Mouse (Mus musculus): ENCODE results near the gene Olfr802.

The Olfr802 gene

DNA sequence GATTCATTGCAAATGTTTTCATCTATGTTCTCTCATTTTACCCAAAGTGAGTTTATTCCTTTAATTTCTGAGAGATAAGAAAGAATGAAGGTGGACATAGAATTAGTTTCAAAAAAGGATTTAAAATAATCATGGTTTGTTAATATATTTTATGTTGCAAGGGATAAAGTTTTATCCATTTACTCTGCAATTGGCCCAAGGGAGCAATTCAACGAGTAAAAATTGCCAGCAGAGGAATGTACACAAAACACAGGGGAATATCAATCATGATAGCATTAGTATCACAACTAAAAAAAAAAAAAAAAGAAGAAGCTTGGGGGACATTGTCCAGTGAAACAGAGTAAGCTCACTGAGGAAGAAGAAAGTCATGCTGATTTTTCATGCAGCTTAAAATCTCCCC is at the start of gene Olfr802:
Gene Olfr802, minus strand, starts transcription at position 101 of the 400 bp plus-strand sequence.
- DNase-seq: no peak

DNA sequence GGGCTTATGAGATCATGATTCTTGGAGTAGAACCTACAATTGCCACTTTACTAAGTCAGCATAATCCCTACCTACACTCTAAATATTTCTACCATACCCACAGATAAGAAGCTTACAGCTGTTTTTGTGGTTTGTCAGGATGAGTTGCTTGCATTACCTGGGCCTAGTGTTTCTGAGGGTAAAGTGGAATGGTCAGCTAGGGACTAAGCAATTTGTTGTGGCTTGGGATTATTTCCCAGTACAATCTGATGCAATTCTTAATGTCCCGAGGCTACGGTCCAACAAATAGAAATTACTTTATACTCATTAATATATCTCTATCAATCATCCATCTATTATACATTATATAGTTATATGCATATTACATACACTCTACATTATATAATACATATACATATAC is 41.3 kb upstream of the Olfr802 start, which contains the start of gene Olfr805:
Gene Olfr805, minus strand, starts transcription at position 101 of the 400 bp plus-strand sequence.
- no peak for DNase-seq

DNA sequence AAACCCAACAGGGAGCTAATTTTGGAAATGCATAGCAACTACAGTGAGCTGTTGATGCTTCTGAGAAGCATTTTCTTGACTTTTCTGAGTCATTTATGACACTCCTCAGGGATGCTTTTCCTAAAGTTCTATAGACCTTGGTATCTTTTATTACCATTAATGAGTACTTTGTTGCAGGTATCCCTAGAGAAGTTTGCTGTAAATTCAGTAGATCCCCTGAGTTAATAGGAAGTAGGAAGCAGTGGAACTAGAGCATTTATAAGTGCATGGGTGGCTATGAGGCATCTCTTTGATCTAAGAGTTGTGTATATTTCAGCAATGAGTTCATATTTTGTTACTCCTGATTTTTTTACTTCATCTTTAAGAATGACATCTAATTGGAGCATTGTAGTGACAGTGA is 14.9 kb upstream of the Olfr802 start, which contains the start of gene Olfr804:
Gene Olfr804, plus strand, starts transcription at position 301 of the 400 bp plus-strand sequence.
- no peak for DNase-seq

DNA sequence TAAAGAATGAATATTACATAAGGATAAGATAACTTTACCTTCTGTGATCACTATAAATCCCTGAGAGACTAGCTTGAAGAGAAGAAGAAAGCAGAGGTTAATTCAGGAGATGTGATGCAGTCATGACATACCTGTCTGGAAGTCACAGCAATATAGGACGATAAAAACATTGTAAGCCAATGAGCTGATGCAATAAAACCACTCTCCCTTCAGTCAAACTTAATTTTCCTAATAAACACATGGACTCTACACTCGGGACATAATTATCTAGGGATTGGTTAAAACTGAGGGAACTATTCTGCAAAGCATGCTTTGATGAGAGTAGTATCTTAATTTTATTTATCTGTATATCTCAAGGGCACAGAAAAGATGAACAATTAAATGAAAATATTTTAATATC is 6.2 kb upstream of the Olfr802 start, which contains the start of gene Olfr803:
Gene Olfr803, minus strand, starts transcription at position 101 of the 400 bp plus-strand sequence.
- DNase-seq: no peak

DNA sequence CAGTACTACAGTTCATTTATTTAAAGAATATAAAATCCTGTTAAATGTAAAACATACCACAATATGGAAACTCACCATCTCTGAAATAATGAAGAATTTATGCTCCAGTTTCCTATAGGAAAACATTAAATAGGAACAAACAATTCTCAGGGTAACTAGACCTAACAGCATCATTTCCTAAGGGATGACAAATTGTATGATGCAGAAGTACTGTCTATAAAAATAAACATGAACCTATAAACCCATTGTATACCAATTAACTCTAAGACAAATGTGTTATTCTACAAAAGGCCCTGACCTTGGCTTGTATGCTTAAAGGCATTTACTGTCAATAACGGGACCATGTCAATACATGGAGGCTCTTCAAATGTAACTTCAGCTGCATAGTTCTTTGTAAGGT is 14.2 kb downstream of the Olfr802 start, which contains the start of gene Olfr801:
Gene Olfr801, minus strand, starts transcription at position 101 of the 400 bp plus-strand sequence.
- DNase-seq: no peak

DNA sequence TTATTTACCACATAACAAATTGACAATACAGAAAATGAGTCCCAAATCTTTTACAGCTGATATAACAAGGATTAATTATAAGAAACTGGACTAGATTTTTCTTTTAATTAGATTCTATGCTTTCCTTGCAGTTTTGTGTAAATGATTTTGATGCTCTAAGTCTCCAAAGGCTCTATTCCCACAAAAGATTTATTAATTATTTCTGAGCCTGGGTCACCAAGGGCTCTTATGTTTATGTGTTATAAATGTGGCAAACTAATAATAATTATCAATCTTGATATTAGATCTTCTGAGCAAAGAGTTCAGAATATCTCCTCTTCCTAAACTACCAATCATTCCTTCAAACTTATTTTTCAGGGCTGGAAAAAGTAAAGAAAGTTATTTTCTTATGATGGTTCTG is 30.6 kb downstream of the Olfr802 start, which contains the start of gene Olfr800:
Gene Olfr800, plus strand, starts transcription at position 301 of the 400 bp plus-strand sequence.
- no peak for DNase-seq

DNA sequence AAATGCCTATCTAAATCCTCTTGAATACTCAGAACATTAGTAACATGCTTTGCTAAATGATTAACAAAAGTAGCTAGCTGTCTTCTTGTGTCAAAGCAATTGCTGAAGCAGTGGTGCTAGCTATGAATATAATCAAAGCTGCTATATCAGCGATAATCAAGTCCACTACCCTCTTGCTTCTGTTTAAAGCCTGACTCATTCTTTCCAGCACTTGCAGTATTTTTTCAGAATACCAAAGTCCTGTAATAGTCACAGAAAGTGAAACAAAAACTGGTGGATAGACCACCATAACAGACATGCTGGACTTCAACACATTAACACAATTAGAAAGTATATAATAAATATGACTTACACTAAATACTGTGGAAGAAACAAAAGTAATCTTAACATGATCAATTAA is 36.2 kb downstream of the Olfr802 start:
- DNase-seq: no peak

DNA sequence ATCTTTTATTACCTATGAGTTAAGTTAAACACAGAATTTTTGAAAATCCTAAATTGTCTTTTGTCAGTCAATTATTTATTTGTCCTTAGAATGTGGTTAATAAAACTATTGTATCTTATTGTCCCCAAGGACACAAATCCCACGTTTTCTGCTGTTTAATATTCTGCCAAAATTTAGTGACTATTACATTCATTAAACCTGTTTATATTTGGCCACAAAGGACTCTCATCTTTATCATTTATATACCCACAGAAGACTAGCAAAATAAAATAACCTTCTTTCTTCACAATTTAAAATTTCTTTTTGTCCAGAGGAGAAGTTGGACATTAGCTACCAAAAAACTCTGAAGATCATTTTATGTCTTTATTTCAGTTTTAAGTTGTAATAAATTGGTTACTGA is 50.8 kb downstream of the Olfr802 start, which contains the start of gene Olfr799:
Gene Olfr799, plus strand, starts transcription at position 301 of the 400 bp plus-strand sequence.
- DNase-seq: no peak

DNA sequence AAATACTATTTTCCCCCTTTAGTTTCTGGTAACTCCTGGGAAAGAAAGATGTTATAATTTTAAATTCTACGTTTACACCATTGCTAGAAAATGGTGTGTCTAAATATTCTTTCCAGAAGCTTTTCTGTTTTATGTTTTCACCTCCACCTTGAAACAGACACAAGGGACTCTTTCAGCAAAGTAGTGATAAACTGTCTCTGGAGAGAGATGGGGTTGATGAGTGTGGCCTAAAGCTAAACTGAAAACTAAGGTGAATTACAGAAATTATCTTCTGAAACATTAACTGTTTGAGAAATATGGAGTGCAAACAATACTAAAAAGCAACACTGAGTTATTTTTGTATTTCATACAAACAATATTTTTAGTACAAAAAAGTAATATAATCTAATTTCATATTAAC is 60.1 kb downstream of the Olfr802 start, which contains the start of gene Olfr798:
Gene Olfr798, minus strand, starts transcription at position 101 of the 400 bp plus-strand sequence.
- DNase-seq: no peak
